ENCODE assay signal across 8 mouse cellular contexts in the genomic region with DNA sequence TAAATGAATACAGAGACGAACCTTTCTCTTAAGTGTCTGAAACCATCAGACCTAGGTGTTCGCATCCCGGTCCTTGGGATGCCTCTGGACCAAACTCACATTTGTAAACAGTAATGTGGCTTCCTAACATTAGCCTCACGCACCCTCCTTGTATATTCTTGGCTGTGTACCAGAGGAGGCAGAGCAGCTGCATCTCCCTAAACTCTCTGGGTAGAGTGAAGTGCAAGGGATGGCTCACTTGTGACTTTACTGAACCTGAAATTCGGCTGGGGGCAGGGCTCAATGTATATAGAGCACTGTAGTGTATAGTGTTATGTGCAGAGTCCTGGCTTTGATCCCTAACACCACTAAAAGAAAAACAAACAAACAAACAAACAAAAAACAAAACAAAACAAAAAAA. TPM values are rescaled to one million over a fixed set of nuclear protein-coding genes. Genes with fewer than 3 reads are reported as not detected.
DNase-seq lines count a peak whose midpoint lies in the region; ATAC-seq and TF ChIP-seq lines count a peak whose summit lies in the region.

No protein-coding gene starts in this region.

- DNase-seq in heart, adult 11 months, result peak; percentile 92
- DNase-seq in heart, postnatal 4 days, result no peak
- no peak for DNase-seq in liver, embryonic 13.5 days
- no peak for DNase-seq in cerebellum, postnatal 25 days
- DNase-seq in spleen, adult 12 weeks (ENCODE audit: low spot score), result no peak

- H3K27me3 ChIP-seq in C2C12 (ENCODE audit: control insufficient read depth, insufficient read depth, insufficient read length), result no peaks in the 10 kb centered on the region
- H3K27me3 ChIP-seq in forebrain, embryonic 15.5 days, result no peaks in the 10 kb centered on the region
- H3K27me3 ChIP-seq in liver, embryonic 13.5 days, result peaks cover 69% of the 10 kb centered on the region

- no peaks in the 10 kb centered on the region for H3K79me2 ChIP-seq in C2C12 (ENCODE audit: control insufficient read depth, insufficient read depth)

- 36% methylated on average over 5 of the region's 5 CpGs for WGBS in forebrain, embryonic 15.5 days
- WGBS in liver, embryonic 13.5 days (ENCODE audit: insufficient replicate concordance), result 53% methylated on average over 5 of the region's 5 CpGs

- peak overlapping the region; percentile 1 for H3ac ChIP-seq in C2C12 (ENCODE audit: control insufficient read depth, insufficient read length, low read depth)

- H3K4me3 ChIP-seq in C2C12 (ENCODE audit: insufficient read depth, poor library complexity, severe bottlenecking), result no peak overlapping the region
- no peak overlapping the region; the same call in 1 of the 2 replicates for H3K4me3 ChIP-seq in forebrain, embryonic 15.5 days
- H3K4me3 ChIP-seq in liver, embryonic 13.5 days (replicated peaks), result peak overlapping the region; percentile 50; the same call in 1 of the 2 replicates

- no peak overlapping the region for H3K9ac ChIP-seq in forebrain, embryonic 15.5 days (replicated peaks)
- no peak overlapping the region for H3K9ac ChIP-seq in liver, embryonic 13.5 days

- H3K79me3 ChIP-seq in C2C12 (ENCODE audit: low read depth), result no peaks in the 10 kb centered on the region

- TF ChIP-seq CTCF in C2C12 (IDR thresholded peaks at IDR 0.05; ENCODE audit: control insufficient read depth, insufficient read depth, insufficient read length), result no peak

- peak overlapping the region; percentile 73 for H3K27ac ChIP-seq in forebrain, embryonic 15.5 days (replicated peaks)
- H3K27ac ChIP-seq in liver, embryonic 13.5 days, result no peak overlapping the region

- peak overlapping the region; percentile 46 for H3K4me2 ChIP-seq in forebrain, embryonic 15.5 days (replicated peaks)
- H3K4me2 ChIP-seq in liver, embryonic 13.5 days, result peak overlapping the region; percentile 72

- ATAC-seq in forebrain, embryonic 15.5 days (replicated peaks), result no peak
- no peak for ATAC-seq in liver, embryonic 13.5 days (ENCODE audit: low read depth)
- ATAC-seq in monocyte, adult 5-6 weeks (replicated peaks; ENCODE audit: insufficient number of reproducible peaks, low FRiP score, low TSS enrichment, poor library complexity, severe bottlenecking), result no peak

- no peaks in the 10 kb centered on the region for H3K36me3 ChIP-seq in C2C12 (ENCODE audit: control insufficient read depth, insufficient read depth)
- H3K36me3 ChIP-seq in forebrain, embryonic 15.5 days, result no peaks in the 10 kb centered on the region
- H3K36me3 ChIP-seq in liver, embryonic 13.5 days, result no peaks in the 10 kb centered on the region

- H3K4me1 ChIP-seq in forebrain, embryonic 15.5 days, result peaks cover 40% of the 10 kb centered on the region
- H3K4me1 ChIP-seq in liver, embryonic 13.5 days (replicated peaks), result peaks cover 55% of the 10 kb centered on the region

- H3K9me3 ChIP-seq in forebrain, embryonic 15.5 days, result no peaks in the 10 kb centered on the region
- no peaks in the 10 kb centered on the region for H3K9me3 ChIP-seq in liver, embryonic 13.5 days (replicated peaks)

TF ChIP-seq in C2C12, 6 proteins besides CTCF, POLR2A, EP300 and RAD21:
- no peak for TF ChIP-seq USF1 (IDR thresholded peaks at IDR 0.05; ENCODE audit: low read depth)
- TF ChIP-seq MAX (IDR thresholded peaks at IDR 0.05), result no peak
- no peak for TF ChIP-seq CEBPB (IDR thresholded peaks at IDR 0.05; ENCODE audit: low read depth)
- TF ChIP-seq MYOD1 (IDR thresholded peaks at IDR 0.05; ENCODE audit: control insufficient read depth, insufficient read length, low read depth), result peak; percentile 12
- no peak for TF ChIP-seq FOSL1 (IDR thresholded peaks at IDR 0.05; ENCODE audit: insufficient read depth, low read length, poor library complexity, severe bottlenecking)
- TF ChIP-seq MYOG (IDR thresholded peaks at IDR 0.05; ENCODE audit: control insufficient read depth, extremely low read depth, insufficient read length), result no peak

RNA-seq across cellular contexts. Expression of gene Med13l, which starts 45.6 kb away (rescaled TPM):
- 10 to 100 TPM; 38.5 to 40.9 TPM for total RNA-seq in heart, postnatal 4 days (2021)
- 6.7 TPM for polyA plus RNA-seq in C2C12 (2012; fragmentation: generic; extraction: Trizol)
- polyA plus RNA-seq in forebrain, embryonic 15.5 days (2015; fragmentation: Nextera tagmentation; extraction: Ambion mirVana), result 23.7 and 23.9 TPM in 2 replicates
- 10.1 and 10.2 TPM in 2 replicates for polyA plus RNA-seq in liver, embryonic 13.5 days (2015; fragmentation: Nextera tagmentation; extraction: Ambion mirVana)
- total RNA-seq in monocyte, adult 5-6 weeks (2017), result 38.0 to 65.2 TPM (median 41.5 TPM) in 3 replicates
